Mouse (Mus musculus): ENCODE measurements around the gene Lrrc73. TPM values are rescaled to one million over a fixed set of nuclear protein-coding genes. Genes with fewer than 3 reads are reported as not detected.

Gene Lrrc73
- polyA plus RNA-seq (2021): 9.4 TPM

- DNase-seq (ENCODE audit: low read depth, low spot score): no peak
- in situ Hi-C loops (cut with MboI; ENCODE audit: low pct_unique_long_range_greater_than_20kb): no loop called here
- TF ChIP-seq CTCF (IDR thresholded peaks at IDR 0.05): no peak
- H3K27me3 ChIP-seq: no peaks in the 10 kb centered on the region
- ChIA-PET CTCF (interaction anchor here (2.4 to 3.3 kb wide), 2 partner anchors 12 to 21 kb away, joined by 5 to 14 read pairs; no protein-coding TSS in a partner anchor), POLR2A (interaction anchor here (0.6 kb wide), 1 partner anchor 143 kb away, joined by 3 read pairs; no protein-coding TSS in a partner anchor)
- peak; percentile 20 for ATAC-seq
Observed at GRCm38 (mm10) chr17:46253452-46254084, at the start of gene Lrrc73. Gene Lrrc73, plus strand, starts transcription at chr17:46253531.

- in situ Hi-C loops (cut with MboI; ENCODE audit: low pct_unique_long_range_greater_than_20kb): no loop called here
- TF ChIP-seq CTCF (IDR thresholded peaks at IDR 0.05): no peak
- ChIA-PET POLR2A (no interaction called here), CTCF (no interaction called here)
- H3K27me3 ChIP-seq: no peaks in the 10 kb centered on the region
- no peak for DNase-seq (ENCODE audit: low read depth, low spot score)
- no peak for ATAC-seq
Observed at GRCm38 (mm10) chr17:46206676-46207075, 46.7 kb upstream of the Lrrc73 start.

- POLR2A ChIA-PET: no interaction called here
- no peaks in the 10 kb centered on the region for H3K27me3 ChIP-seq
- ATAC-seq (peak; percentile 73), DNase-seq (ENCODE audit: low read depth, low spot score) (peak; percentile 86)
- in situ Hi-C loops (cut with MboI; ENCODE audit: low pct_unique_long_range_greater_than_20kb): no loop called here
- CTCF ChIA-PET: interaction anchor here (1.3 kb wide), 1 partner anchor 18 kb away, joined by 3 read pairs; no protein-coding TSS in a partner anchor
- no peak for TF ChIP-seq CTCF (IDR thresholded peaks at IDR 0.05)
Observed at GRCm38 (mm10) chr17:46210550-46210949, 42.8 kb upstream of the Lrrc73 start.

- POLR2A ChIA-PET: interaction anchor here (0.7 kb wide), 1 partner anchor 8 kb away, joined by 3 read pairs; no protein-coding TSS in a partner anchor
- TF ChIP-seq CTCF (IDR thresholded peaks at IDR 0.05): no peak
Observed at GRCm38 (mm10) chr17:46221601-46222000, 31.7 kb upstream of the Lrrc73 start.

GRCm38 (mm10) chr17:46227576-46227975 lies 25.8 kb upstream of the Lrrc73 start:
- POLR2A ChIA-PET: interaction anchor here (0.6 to 1.4 kb wide), 2 partner anchors 16 to 721 kb away, joined by 3 to 5 read pairs; partner anchors contain the start of gene Aars2
- no peaks in the 10 kb centered on the region for H3K27me3 ChIP-seq
- in situ Hi-C loops (cut with MboI; ENCODE audit: low pct_unique_long_range_greater_than_20kb): no loop called here
- ATAC-seq (no peak), DNase-seq (ENCODE audit: low read depth, low spot score) (no peak)
- no peak for TF ChIP-seq CTCF (IDR thresholded peaks at IDR 0.05)
- CTCF ChIA-PET: interaction anchor here (0.9 kb wide), 2 partner anchors 12 to 47 kb away, joined by 3 read pairs; no protein-coding TSS in a partner anchor

More at GRCm38 (mm10) chr17:46221601-46222000, 31.7 kb upstream of the Lrrc73 start:
- no peaks in the 10 kb centered on the region for H3K27me3 ChIP-seq
- in situ Hi-C loops (cut with MboI; ENCODE audit: low pct_unique_long_range_greater_than_20kb): no loop called here
- ATAC-seq (no peak), DNase-seq (ENCODE audit: low read depth, low spot score) (no peak)
- CTCF ChIA-PET: interaction anchor here (1.6 kb wide), 1 partner anchor 173 kb away, joined by 3 read pairs; no protein-coding TSS in a partner anchor

GRCm38 (mm10) chr17:46236067-46236466 lies 17.3 kb upstream of the Lrrc73 start:
- POLR2A ChIA-PET: no interaction called here
- in situ Hi-C loops (cut with MboI; ENCODE audit: low pct_unique_long_range_greater_than_20kb): no loop called here
- DNase-seq (ENCODE audit: low read depth, low spot score): no peak
- no peak for TF ChIP-seq CTCF (IDR thresholded peaks at IDR 0.05)
- no peaks in the 10 kb centered on the region for H3K27me3 ChIP-seq
- ATAC-seq: no peak
- CTCF ChIA-PET: no interaction called here

GRCm38 (mm10) chr17:46237079-46237478 lies 16.3 kb upstream of the Lrrc73 start:
- ATAC-seq (no peak), DNase-seq (ENCODE audit: low read depth, low spot score) (no peak)
- H3K27me3 ChIP-seq: no peaks in the 10 kb centered on the region
- in situ Hi-C loops (cut with MboI; ENCODE audit: low pct_unique_long_range_greater_than_20kb): no loop called here
- POLR2A ChIA-PET: no interaction called here
- CTCF ChIA-PET: no interaction called here
- no peak for TF ChIP-seq CTCF (IDR thresholded peaks at IDR 0.05)

- ChIA-PET CTCF (no interaction called here), POLR2A (interaction anchor here (1.3 kb wide), 1 partner anchor 8 kb away, joined by 4 read pairs; no protein-coding TSS in a partner anchor)
- DNase-seq (ENCODE audit: low read depth, low spot score) (no peak), ATAC-seq (no peak)
- H3K27me3 ChIP-seq: no peaks in the 10 kb centered on the region
- TF ChIP-seq CTCF (IDR thresholded peaks at IDR 0.05): no peak
- in situ Hi-C loops (cut with MboI; ENCODE audit: low pct_unique_long_range_greater_than_20kb): no loop called here
Observed at GRCm38 (mm10) chr17:46237480-46237879, 15.9 kb upstream of the Lrrc73 start.

- in situ Hi-C loops (cut with MboI; ENCODE audit: low pct_unique_long_range_greater_than_20kb): no loop called here
- no peak for ATAC-seq
- ChIA-PET CTCF (interaction anchor here (1.1 kb wide), 1 partner anchor 12 kb away, joined by 3 read pairs; no protein-coding TSS in a partner anchor), POLR2A (interaction anchor here (0.6 kb wide), 1 partner anchor 836 kb away, joined by 3 read pairs; no protein-coding TSS in a partner anchor)
- H3K27me3 ChIP-seq: no peaks in the 10 kb centered on the region
- TF ChIP-seq CTCF (IDR thresholded peaks at IDR 0.05): no peak
- DNase-seq (ENCODE audit: low read depth, low spot score): no peak
Observed at GRCm38 (mm10) chr17:46239516-46240114, 13.7 kb upstream of the Lrrc73 start.

GRCm38 (mm10) chr17:46241471-46241870 lies 11.9 kb upstream of the Lrrc73 start:
- CTCF ChIA-PET: no interaction called here
- TF ChIP-seq CTCF (IDR thresholded peaks at IDR 0.05): no peak
- H3K27me3 ChIP-seq: no peaks in the 10 kb centered on the region
- in situ Hi-C loops (cut with MboI; ENCODE audit: low pct_unique_long_range_greater_than_20kb): no loop called here
- no peak for DNase-seq (ENCODE audit: low read depth, low spot score)
- POLR2A ChIA-PET: interaction anchor here (0.9 kb wide), 1 partner anchor 40 kb away, joined by 3 read pairs; no protein-coding TSS in a partner anchor
- no peak for ATAC-seq

GRCm38 (mm10) chr17:46242274-46242673 lies 11.1 kb upstream of the Lrrc73 start:
- in situ Hi-C loops (cut with MboI; ENCODE audit: low pct_unique_long_range_greater_than_20kb): no loop called here
- ATAC-seq (no peak), DNase-seq (ENCODE audit: low read depth, low spot score) (no peak)
- H3K27me3 ChIP-seq: no peaks in the 10 kb centered on the region
- POLR2A ChIA-PET: interaction anchor here (0.9 kb wide), 1 partner anchor 41 kb away, joined by 3 read pairs; no protein-coding TSS in a partner anchor
- TF ChIP-seq CTCF (IDR thresholded peaks at IDR 0.05): no peak
- CTCF ChIA-PET: interaction anchor here (1.3 kb wide), 1 partner anchor 10 kb away, joined by 4 read pairs; no protein-coding TSS in a partner anchor
